Mouse (Mus musculus) E14TG2a.4 (cell line): ENCODE data around the gene Hyou1.

Experiments used
- CTCF ChIP-seq: conservative IDR thresholded peaks from 2 replicates; pipeline ENCODE4 v1.5.1; 2014; ENCODE audit warnings: low read length
- POU5F1 ChIP-seq: IDR thresholded peaks from 2 replicates; pipeline ENCODE4 v1.6.1; 2014; ENCODE audit warnings: low read length, borderline replicate concordance

DNA sequence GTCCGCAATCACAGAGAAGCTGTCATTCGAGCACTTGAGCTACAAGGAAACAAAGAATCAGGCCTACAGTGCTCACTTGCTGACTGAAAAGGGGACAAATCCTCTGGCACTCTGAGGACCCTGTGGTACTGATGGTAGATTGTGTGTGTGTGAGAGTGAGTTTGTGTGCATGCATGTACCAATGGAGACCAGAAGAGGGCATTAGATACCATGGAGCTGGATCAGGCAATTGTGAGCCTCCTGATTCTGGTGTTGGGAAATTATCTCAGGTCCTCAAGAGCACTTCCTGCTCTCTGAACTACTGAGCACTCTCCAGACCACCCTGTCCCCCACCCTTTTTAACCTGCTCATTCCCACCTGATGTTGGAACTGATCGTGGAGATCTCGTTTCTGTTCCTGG lies 30.7 kb upstream of the Hyou1 start:
- TF ChIP-seq CTCF: peak; percentile 28; the same call in 1 of the 2 replicates
- TF ChIP-seq POU5F1: no peak
